Mouse (Mus musculus) spleen, adult 2 months (tissue): ENCODE results near the gene Hcar1.

ENCODE experiments used
- CTCF ChIP-seq: fragments of 200-500 bp; IDR thresholded peaks from 2 replicates; pipeline ENCODE4 v1.5.1; 2011; ENCODE audit warnings: mild to moderate bottlenecking, inconsistent platforms; ENCODE audit not compliant: insufficient read depth, insufficient read length, insufficient replicate concordance; ENCODE audit errors: extremely low read depth
- POLR2A ChIP-seq: fragments of 200-500 bp; IDR thresholded peaks from 2 replicates; pipeline ENCODE4 v1.6.1; 2011; ENCODE audit warnings: low read depth, low read length, inconsistent platforms

GRCm38 (mm10) chr5:123906146-123906975 lies 26.5 kb upstream of the Hcar1 start:
- TF ChIP-seq CTCF (no peak), POLR2A (no peak)
